Mouse (Mus musculus): Measurements from ENCODE around the gene Fscn2. TPM values are rescaled to one million over a fixed set of nuclear protein-coding genes. Genes with fewer than 3 reads are reported as not detected.

Gene Fscn2
- polyA plus RNA-seq, 1 experiment from 2014 or later: 1.3 TPM

DNA sequence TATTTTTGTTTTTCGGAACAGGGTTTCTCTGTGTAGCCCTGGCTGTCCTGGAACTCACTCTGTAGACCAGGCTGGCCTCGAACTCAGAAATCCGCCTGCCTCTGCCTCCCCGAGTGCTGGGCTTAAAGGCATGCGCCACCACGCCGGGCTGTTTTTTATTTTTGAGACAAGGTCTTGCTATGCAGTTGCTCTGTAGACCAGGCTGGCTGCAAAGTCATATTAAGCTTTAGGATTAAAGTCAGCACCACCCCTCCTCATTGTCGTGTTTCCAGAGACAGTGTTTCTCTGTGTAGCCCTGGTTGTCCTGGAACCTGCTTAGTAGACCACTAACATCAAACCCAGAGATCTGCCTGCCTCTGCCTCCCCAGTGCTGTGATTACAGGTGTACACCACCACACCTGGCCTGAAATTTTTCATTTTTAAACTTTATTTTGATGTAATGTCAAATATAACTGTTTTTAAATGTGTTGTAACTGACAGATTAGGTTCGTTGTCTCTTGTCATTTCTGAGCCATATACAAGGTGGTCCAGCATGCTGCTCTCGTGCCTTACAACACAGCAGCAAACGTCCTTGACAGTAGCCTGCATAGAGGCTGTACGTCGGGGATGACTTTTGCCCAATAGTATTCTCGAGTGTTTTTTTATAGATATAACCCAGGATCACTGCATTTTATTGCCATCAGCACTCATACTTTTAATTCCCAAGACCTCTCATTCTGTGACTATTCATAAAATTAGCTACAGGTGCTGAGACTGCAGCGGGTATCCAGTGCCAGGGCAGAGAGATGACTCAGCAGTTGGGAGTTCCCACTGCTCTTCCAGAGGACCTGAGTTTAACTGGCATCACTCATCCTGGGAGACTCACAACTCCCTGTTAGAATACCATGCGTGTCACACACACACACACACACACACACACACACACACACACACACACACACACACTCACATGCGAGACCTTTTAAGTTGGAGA lies 6.7 kb upstream of the Fscn2 start:
- H3K27ac ChIP-seq (replicated peaks): no peak overlapping the region
- no peak overlapping the region for H3K4me2 ChIP-seq
- no peaks in the 10 kb centered on the region; the same call in 1 of the 2 replicates for H3K27me3 ChIP-seq
- H3K36me3 ChIP-seq: no peaks in the 10 kb centered on the region
- no peak for ATAC-seq (ENCODE audit: low read depth)
- no peak overlapping the region for H3K4me3 ChIP-seq
- H3K9me3 ChIP-seq: no peaks in the 10 kb centered on the region
- H3K9ac ChIP-seq: no peak overlapping the region
- WGBS: 88% methylated on average over 17 of the region's 17 CpGs
- peaks cover 71% of the 10 kb centered on the region for H3K4me1 ChIP-seq (replicated peaks)

DNA sequence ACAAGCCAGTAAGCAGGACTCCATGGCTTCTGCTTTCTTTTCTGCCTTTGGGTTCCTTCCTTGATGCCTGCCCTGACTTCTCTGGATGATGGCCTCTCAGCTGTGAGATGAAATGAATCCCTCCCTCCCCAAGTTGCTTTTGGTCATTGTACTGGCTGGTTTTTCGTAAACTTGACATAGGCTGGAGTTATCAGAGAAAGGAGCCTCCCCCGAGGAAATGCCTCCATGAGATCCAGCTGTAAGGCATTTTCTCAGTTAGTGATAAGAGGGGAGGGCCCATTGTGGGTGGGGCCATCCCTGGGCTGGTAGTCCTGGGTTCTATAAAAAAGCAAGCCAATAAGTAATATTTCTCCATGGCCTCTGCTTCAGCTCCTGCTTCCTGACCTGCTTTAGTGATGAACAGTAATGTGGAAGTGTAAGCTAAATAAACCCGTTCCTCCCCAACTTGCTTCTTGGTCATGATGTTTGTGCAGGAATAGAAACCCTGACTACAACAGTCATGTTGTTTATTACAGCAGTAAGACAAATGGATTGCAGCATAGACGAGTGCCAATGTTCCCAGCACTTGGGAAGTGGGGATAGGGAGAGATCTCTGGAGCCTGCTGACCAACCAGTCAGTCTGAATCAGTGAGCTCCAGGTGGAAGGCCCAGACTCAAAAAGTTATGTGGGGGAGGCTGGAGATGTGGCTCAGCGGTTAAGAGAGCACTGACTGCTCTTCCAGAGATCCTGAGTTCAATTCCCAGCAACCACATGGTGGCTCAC lies 5.9 kb upstream of the Fscn2 start:
- H3K4me1 ChIP-seq (replicated peaks): peaks cover 74% of the 10 kb centered on the region
- H3K27ac ChIP-seq (replicated peaks): no peak overlapping the region

DNA sequence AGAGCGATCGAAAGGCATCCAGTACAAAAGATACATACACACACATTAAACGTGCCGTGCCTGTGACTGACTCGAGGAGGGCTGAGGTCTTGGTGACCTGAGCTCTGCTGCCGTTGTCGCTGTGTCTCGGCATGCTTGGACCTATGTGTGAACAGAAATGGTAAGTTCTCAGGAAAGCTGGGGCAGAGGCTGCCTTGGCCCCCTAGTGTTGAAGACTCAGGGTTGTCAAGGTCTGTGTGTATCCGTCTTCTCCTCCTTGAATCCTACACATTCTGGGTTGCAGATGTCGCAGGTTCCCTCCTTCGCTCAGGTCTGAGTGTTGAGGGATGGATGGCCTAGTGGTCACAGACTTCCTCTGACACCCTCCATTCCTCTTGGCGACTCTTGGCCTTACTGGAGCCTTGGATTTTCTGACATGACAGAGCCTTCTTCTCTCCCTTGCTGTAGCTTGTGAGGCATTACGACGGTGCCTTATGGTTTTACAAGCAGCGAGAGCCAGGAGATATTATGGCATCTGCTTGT lies 5.0 kb upstream of the Fscn2 start:
- Histone ChIP-seq H3K4me1 (replicated peaks) (peaks cover 67% of the 10 kb centered on the region), H3K4me2 (no peak overlapping the region), H3K27ac (replicated peaks) (no peak overlapping the region), H3K36me3 (no peaks in the 10 kb centered on the region), H3K4me3 (no peak overlapping the region), H3K9ac (no peak overlapping the region), H3K9me3 (no peaks in the 10 kb centered on the region), H3K27me3 (no peaks in the 10 kb centered on the region; the same call in 1 of the 2 replicates)
- no peak for ATAC-seq (ENCODE audit: low read depth)
- WGBS: 84% methylated on average over 15 of the region's 15 CpGs

More for the DNA sequence above, 5.9 kb upstream of the Fscn2 start:
- no peaks in the 10 kb centered on the region for H3K9me3 ChIP-seq
- WGBS: 73% methylated on average over 5 of the region's 5 CpGs
- no peak overlapping the region for H3K4me2 ChIP-seq
- H3K4me3 ChIP-seq: no peak overlapping the region
- no peaks in the 10 kb centered on the region for H3K36me3 ChIP-seq
- no peak for ATAC-seq (ENCODE audit: low read depth)
- no peaks in the 10 kb centered on the region; the same call in 1 of the 2 replicates for H3K27me3 ChIP-seq
- no peak overlapping the region; the same call in 1 of the 2 replicates for H3K9ac ChIP-seq

DNA sequence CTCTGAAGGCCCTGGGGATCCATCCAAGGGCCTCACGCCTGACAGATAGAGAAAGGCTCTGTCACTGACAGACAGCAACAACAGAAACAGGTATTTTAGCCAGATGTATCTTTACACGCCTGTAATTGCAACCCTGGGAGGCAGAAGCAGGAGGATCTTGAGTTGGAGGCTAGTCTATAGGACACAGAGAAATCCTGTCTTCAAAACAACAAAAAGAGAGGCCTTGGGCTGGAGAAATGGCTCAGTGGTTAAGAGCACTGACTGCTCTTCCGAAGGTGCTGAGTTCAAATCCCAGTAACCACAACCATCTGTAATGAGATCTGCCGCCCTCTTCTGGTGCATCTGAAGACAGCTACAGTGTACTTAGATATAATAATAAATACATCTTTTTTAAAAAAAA lies 4.4 kb upstream of the Fscn2 start:
- H3K4me1 ChIP-seq (replicated peaks): peaks cover 62% of the 10 kb centered on the region
- H3K27ac ChIP-seq (replicated peaks): 0 out of 2 replicates have a peak overlapping the region, but pooled peaks have one; percentile 92
- no peaks in the 10 kb centered on the region for H3K9me3 ChIP-seq
- no peaks in the 10 kb centered on the region for H3K36me3 ChIP-seq
- no peak overlapping the region for H3K4me3 ChIP-seq
- H3K4me2 ChIP-seq: no peak overlapping the region
- 91% methylated on average over 4 of the region's 4 CpGs for WGBS
- H3K9ac ChIP-seq: no peak overlapping the region
- ATAC-seq (ENCODE audit: low read depth): no peak
- no peaks in the 10 kb centered on the region; the same call in 1 of the 2 replicates for H3K27me3 ChIP-seq

DNA sequence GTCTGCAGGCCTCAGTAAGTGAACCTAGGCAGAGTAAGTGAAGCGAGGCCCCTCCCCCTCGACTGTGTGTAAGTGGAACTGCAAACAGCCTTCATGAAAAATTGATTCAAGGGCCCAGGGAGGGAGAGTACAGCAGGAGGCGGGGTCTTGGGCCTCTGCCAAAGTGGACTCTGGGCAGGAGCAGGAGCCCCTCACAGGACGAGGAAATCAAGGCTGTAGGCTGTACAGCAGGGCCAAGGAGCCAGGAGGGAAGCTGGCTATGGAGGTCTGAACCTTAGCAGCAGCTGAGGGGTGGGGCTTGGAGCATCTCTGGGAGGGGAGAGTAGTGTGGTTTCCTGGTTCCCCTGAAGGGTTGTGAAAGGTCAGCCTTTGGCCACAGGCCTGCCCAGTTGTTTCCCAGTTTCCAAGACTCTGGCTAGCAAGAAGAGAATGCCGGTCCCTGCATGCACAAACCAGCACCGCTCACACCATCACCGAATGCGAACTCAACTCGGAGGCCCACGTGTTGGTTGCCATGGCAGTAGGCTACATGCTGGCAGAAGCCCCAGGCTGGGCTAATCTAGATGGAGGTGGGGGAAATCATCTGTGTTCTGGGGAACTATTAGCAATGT lies 3.4 kb upstream of the Fscn2 start:
- H3K27ac ChIP-seq (replicated peaks): peak overlapping the region; percentile 92
- peak; percentile 78 for ATAC-seq (ENCODE audit: low read depth)
- H3K4me1 ChIP-seq (replicated peaks): peaks cover 52% of the 10 kb centered on the region
- H3K4me2 ChIP-seq: peak overlapping the region; percentile 33
- WGBS: 12% methylated on average over 10 of the region's 10 CpGs
- peak overlapping the region; percentile 55 for H3K9ac ChIP-seq
- no peak overlapping the region for H3K4me3 ChIP-seq
- no peaks in the 10 kb centered on the region; the same call in 1 of the 2 replicates for H3K27me3 ChIP-seq
- H3K36me3 ChIP-seq: no peaks in the 10 kb centered on the region
- H3K9me3 ChIP-seq: no peaks in the 10 kb centered on the region

DNA sequence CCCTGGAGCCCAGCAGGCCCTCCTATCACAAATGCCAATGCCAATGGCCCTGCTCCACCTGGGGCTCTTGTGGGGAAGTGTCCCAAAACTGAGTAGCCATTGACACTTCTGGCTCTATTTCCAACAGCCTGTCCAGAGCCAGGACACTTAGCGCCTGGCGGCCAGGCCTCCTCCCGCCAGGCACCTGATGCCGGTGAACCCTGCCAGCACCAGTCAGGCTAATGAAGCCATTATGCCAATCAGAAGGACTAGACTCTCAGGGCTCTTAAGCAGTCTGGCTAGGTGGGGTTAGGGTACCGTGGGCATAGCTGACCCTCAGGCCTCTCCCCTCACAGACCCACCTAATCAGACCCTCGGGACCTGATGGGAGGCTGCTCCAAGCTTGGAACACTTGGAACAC lies 1.9 kb upstream of the Fscn2 start:
- no peak overlapping the region for H3K9ac ChIP-seq
- 75% methylated on average over 6 of the region's 6 CpGs for WGBS
- no peaks in the 10 kb centered on the region for H3K27me3 ChIP-seq
- peak overlapping the region; percentile 92; the same call in 1 of the 2 replicates for H3K27ac ChIP-seq (replicated peaks)
- ATAC-seq (ENCODE audit: low read depth): no peak
- H3K36me3 ChIP-seq: no peaks in the 10 kb centered on the region
- H3K4me1 ChIP-seq (replicated peaks): peaks cover 41% of the 10 kb centered on the region
- H3K9me3 ChIP-seq: no peaks in the 10 kb centered on the region
- H3K4me3 ChIP-seq: no peak overlapping the region
- no peak overlapping the region for H3K4me2 ChIP-seq

DNA sequence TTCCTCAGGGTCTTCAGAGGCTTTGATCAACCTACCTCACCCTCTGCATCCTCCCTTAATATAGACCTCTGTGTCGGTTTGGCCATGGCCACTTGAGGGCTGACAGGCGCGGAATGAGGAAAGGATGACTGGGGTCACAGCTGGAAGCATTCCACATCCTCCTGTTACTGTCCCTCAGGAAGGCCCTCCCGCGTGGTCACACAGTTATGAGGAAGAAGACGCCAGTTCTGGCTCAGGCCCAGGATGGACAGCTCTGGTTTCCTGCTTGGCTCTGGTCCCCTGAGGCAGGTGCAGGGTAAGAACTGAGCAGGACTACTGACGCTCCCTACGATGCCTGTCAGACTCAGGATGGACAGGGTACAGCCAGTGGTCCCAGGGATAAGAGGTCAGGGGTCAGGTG lies 1.3 kb upstream of the Fscn2 start:
- no peak overlapping the region for H3K4me2 ChIP-seq
- H3K4me3 ChIP-seq: no peak overlapping the region
- WGBS: 57% methylated on average over 8 of the region's 8 CpGs
- H3K9me3 ChIP-seq: no peaks in the 10 kb centered on the region
- no peak overlapping the region for H3K9ac ChIP-seq
- peaks cover 41% of the 10 kb centered on the region for H3K4me1 ChIP-seq (replicated peaks)
- H3K27me3 ChIP-seq: no peaks in the 10 kb centered on the region
- no peaks in the 10 kb centered on the region for H3K36me3 ChIP-seq
- no peak overlapping the region for H3K27ac ChIP-seq (replicated peaks)
- no peak for ATAC-seq (ENCODE audit: low read depth)

DNA sequence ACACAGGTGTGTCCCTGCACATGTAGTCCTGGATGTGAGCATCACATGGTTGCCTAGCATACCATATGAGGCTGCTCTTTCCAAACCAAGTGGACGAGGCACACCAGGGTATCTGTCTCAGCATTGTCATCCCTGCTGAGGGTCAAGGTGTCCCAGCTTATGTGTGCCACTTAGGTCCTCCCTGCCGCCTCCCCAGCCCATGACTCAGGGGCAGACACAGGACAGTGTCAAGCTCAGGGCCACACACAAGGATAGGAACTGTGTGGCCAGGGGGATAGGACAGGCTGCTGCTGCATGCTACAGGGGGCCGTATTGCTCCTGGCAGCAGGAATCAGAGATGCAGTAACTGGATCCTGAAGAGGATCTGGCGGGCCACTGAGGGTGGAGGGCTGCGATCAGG lies 579 bp upstream of the Fscn2 start:
- H3K9ac ChIP-seq: no peak overlapping the region
- no peak for ATAC-seq (ENCODE audit: low read depth)
- 80% methylated on average over 5 of the region's 5 CpGs for WGBS

DNA sequence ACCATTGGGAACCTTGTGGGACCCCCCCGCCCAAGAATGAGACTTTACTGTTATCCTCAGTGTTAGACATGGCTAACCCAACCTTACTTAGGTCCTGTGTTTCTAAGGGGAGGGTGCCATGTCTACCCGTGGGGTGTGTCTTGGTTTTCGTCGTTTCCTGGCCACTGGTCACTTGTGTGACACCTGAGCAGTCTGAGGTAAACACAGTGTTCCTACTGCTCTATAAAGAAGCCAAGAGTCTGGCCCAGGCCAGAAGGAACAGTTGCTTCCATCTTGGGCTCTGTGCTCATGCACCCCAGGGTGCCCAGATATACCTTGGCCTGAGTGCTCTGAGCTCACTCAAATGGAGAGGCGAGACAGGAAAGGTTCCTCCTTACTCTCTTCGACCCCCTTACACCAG lies 1.6 kb downstream of the Fscn2 start:
- H3K27ac ChIP-seq (replicated peaks): no peak overlapping the region
- ATAC-seq (ENCODE audit: low read depth): no peak
- no peak overlapping the region for H3K4me3 ChIP-seq
- H3K9ac ChIP-seq: no peak overlapping the region
- H3K4me2 ChIP-seq: no peak overlapping the region
- WGBS: 87% methylated on average over 6 of the region's 6 CpGs
- H3K36me3 ChIP-seq: 0 out of 2 replicates have a peak, but pooled peaks cover 6% of the 10 kb centered on the region
- no peaks in the 10 kb centered on the region for H3K27me3 ChIP-seq
- H3K9me3 ChIP-seq: no peaks in the 10 kb centered on the region
- H3K4me1 ChIP-seq (replicated peaks): peaks cover 38% of the 10 kb centered on the region

More for the DNA sequence above, 579 bp upstream of the Fscn2 start:
- Histone ChIP-seq H3K4me3 (no peak overlapping the region), H3K4me2 (no peak overlapping the region), H3K27me3 (no peaks in the 10 kb centered on the region), H3K27ac (replicated peaks) (no peak overlapping the region), H3K4me1 (replicated peaks) (peaks cover 41% of the 10 kb centered on the region), H3K36me3 (no peaks in the 10 kb centered on the region), H3K9me3 (no peaks in the 10 kb centered on the region)

DNA sequence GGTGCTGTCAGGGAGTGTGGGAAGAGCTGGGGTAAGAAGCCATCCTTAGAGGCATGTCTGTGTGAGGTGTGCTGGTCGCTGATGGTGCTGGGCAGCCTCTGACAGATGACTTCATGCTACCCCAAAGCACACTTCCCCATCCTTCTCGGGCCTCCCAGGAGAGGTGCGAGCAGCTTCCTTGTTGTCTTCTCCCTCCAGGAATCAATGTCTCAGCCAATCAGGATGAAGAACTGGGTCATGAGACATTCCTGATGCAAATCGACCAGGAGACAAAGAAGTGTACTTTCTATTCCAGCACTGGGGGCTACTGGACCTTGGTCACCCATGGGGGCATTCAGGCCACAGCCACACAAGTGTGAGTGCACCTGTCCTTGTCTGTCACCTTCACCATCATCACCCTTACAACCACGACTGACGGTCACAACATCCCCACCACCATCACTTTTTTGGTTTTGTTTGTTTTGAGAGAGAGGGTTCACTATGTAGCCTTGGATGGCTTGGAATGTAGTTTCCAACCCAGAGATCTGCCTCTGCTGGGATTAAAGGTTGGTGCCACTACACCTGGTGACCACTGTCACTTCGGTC lies 5.2 kb downstream of the Fscn2 start:
- peaks cover 41% of the 10 kb centered on the region for H3K36me3 ChIP-seq
- H3K9ac ChIP-seq: no peak overlapping the region
- H3K4me1 ChIP-seq (replicated peaks): peaks cover 20% of the 10 kb centered on the region
- H3K9me3 ChIP-seq: no peaks in the 10 kb centered on the region
- H3K27ac ChIP-seq (replicated peaks): no peak overlapping the region
- H3K4me3 ChIP-seq: no peak overlapping the region
- H3K4me2 ChIP-seq: no peak overlapping the region
- ATAC-seq (ENCODE audit: low read depth): no peak
- no peaks in the 10 kb centered on the region for H3K27me3 ChIP-seq
- 36% methylated on average over 7 of the region's 7 CpGs for WGBS

DNA sequence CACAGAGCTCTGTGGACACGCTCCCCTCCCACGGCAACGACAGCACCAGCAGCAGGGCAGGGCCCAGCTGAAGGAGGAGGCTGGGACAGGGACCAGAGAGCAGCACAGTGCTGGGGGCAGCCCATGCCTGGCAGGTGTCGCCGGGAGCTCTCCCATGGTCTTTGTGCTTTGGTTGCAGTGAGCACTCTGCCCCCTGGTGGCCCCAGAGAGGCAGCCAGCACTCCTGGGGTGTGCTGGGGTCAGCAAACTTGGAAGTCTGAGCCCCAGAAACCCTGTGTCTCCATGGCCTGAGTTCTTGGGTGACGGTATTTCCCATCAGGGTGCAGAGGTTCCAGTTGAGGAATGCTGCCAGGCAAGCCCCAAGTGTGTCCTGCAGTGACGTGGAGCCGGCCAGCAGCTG lies 8.3 kb downstream of the Fscn2 start:
- peak; percentile 76 for ATAC-seq (ENCODE audit: low read depth)
- Histone ChIP-seq H3K36me3 (peaks cover 72% of the 10 kb centered on the region), H3K4me3 (no peak overlapping the region), H3K4me2 (no peak overlapping the region), H3K9ac (peak overlapping the region; percentile 44), H3K27me3 (no peaks in the 10 kb centered on the region), H3K9me3 (no peaks in the 10 kb centered on the region), H3K27ac (replicated peaks) (0 out of 2 replicates have a peak overlapping the region, but pooled peaks have one; percentile 39), H3K4me1 (replicated peaks) (peaks cover 20% of the 10 kb centered on the region)
- 31% methylated on average over 8 of the region's 8 CpGs for WGBS

Measured in neural tube, embryonic 13.5 days (tissue).